12 mouse cellular contexts compared by ENCODE assay signal in genomic region chr16:89618190-89618589, GRCm38 (mm10).
DNase-seq lines count a peak whose midpoint lies in the region.
"Had no signal": no experiment of that assay in that cellular context is flagged by ENCODE, and none has a peak within 500 bp of the region (broad histone marks: within the 10 kb centered on the region; RNA-seq: fewer than 3 reads in every experiment).

No protein-coding gene starts in this region.

- DNase-seq in brain, adult 2 months (ENCODE audit: low read depth, low spot score), result peak; percentile 63
- DNase-seq in cerebellum, adult 11 months, result peak; percentile 8
- DNase-seq in cerebellum, adult 8-10 months, result peak; percentile 8
- peak; percentile 39 to 69 for DNase-seq in cerebellum, postnatal 14 days
- DNase-seq in kidney, adult 9 months, result no peak
- no peak for DNase-seq in layer of hippocampus, adult 9-10 months (ENCODE audit: low spot score)
- no peak for DNase-seq in kidney, postnatal 25 days
- DNase-seq: adrenal gland, adult 2 months; adrenal gland, postnatal 25 days; embryo, embryonic 11 days; gastrocnemius, postnatal 25 days; kidney, adult 18-20 months had no signal

Comparison
In these comparisons a context has a peak if more than half of its experiments do, and no peak if none do; other contexts are left out.
1. DNase-seq: peak in brain, adult 2 months (single experiment), cerebellum, adult 11 months (single experiment), cerebellum, adult 8-10 months (single experiment) and cerebellum, postnatal 14 days (2 of 2); none in kidney, adult 9 months (single experiment), layer of hippocampus, adult 9-10 months (single experiment) and kidney, postnatal 25 days (0 of 2).